Mouse (Mus musculus): ENCODE data around the gene Tex9. TPM values are rescaled to one million over a fixed set of nuclear protein-coding genes. Genes with fewer than 3 reads are reported as not detected.

Gene Tex9
- polyA plus RNA-seq, 1 experiment, result 14.1 TPM

DNA sequence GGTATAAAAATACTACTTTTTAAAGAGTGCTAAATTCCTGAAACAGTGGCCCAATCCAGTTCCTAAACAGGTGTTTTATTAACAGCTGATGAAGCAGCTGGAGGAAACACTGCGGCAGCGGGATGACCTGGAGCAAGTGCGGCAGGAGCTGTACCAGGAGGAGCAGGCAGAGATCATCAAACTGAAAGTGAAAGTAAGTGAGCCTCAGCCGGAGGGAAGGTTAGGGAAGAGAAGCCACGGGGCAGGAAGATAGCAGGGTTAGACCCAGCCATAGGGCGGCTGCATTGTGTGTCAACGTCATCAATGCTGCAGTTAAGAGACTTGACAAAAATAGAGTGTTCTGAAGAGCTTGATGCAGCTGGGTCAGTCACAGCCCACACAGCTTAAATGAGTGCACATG is 42.6 kb downstream of the Tex9 start:
- H3K4me3 ChIP-seq (ENCODE audit: insufficient read depth, low read length), result peak overlapping the region; percentile 7; the same call in 1 of the 2 replicates

GRCm38 (mm10) chr9:72448026-72448425 is 44.0 kb downstream of the Tex9 start:
- no peak overlapping the region for H3K27ac ChIP-seq (ENCODE audit: insufficient read depth, low read length)
- TF ChIP-seq POLR2A (IDR thresholded peaks at IDR 0.05; ENCODE audit: extremely low read depth, insufficient read depth, low read length) (no peak), CTCF (IDR thresholded peaks at IDR 0.05; ENCODE audit: extremely low read depth, insufficient read depth, low read length) (peak; percentile 57)
- no peak overlapping the region for H3K4me3 ChIP-seq (ENCODE audit: insufficient read depth, low read length)
- H3K4me1 ChIP-seq (ENCODE audit: control insufficient read depth, insufficient read depth, low read length), result no peaks in the 10 kb centered on the region; the same call in 1 of the 2 replicates

More for the DNA sequence above, 42.6 kb downstream of the Tex9 start:
- no peaks in the 10 kb centered on the region; the same call in 1 of the 2 replicates for H3K4me1 ChIP-seq (ENCODE audit: control insufficient read depth, insufficient read depth, low read length)
- TF ChIP-seq CTCF (IDR thresholded peaks at IDR 0.05; ENCODE audit: extremely low read depth, insufficient read depth, low read length) (no peak), POLR2A (IDR thresholded peaks at IDR 0.05; ENCODE audit: extremely low read depth, insufficient read depth, low read length) (no peak)
- no peak overlapping the region for H3K27ac ChIP-seq (ENCODE audit: insufficient read depth, low read length)

DNA sequence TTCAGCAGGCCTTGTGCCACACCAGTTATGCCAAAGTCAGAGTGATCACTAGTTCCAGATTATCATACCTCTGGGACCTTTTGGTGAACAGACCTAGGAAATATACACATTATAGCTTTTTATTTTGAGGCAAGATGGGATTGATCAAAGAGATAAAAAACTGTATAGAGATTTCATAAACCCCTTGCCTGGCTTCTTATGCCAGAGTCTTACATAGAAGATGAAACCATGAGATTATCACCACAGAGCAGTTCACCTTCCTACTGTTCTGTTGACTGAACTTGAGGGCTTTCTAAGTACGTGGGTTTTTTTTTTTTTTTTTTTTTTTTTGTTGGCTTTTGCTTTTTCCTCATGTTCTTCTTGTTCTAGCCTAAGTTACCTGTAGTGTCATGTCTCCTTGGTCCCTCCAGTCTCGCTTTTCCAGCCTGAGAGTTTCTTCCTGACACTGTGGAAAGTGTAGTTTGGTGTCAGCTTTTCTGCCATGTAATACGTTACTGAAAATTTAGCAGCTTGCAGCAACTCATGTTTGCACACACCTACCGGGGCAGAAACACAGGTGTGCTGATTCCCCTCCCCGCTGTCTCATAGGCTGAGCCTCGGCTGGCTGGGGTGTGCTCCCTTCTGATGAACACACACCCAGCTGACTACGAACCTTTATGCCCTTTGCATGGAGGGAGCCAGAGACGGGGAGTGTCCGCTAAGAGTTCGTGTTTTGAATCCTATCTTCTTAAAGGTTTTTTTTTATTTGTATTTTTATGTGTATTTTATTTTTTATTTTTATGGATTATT is 49.9 kb downstream of the Tex9 start:
- Histone ChIP-seq H3K4me3 (ENCODE audit: insufficient read depth, low read length) (no peak overlapping the region), H3K27ac (ENCODE audit: insufficient read depth, low read length) (no peak overlapping the region), H3K4me1 (ENCODE audit: control insufficient read depth, insufficient read depth, low read length) (no peaks in the 10 kb centered on the region)
- no peak for TF ChIP-seq CTCF (IDR thresholded peaks at IDR 0.05; ENCODE audit: extremely low read depth, insufficient read depth, low read length)
- no peak for TF ChIP-seq POLR2A (IDR thresholded peaks at IDR 0.05; ENCODE audit: extremely low read depth, insufficient read depth, low read length)

DNA sequence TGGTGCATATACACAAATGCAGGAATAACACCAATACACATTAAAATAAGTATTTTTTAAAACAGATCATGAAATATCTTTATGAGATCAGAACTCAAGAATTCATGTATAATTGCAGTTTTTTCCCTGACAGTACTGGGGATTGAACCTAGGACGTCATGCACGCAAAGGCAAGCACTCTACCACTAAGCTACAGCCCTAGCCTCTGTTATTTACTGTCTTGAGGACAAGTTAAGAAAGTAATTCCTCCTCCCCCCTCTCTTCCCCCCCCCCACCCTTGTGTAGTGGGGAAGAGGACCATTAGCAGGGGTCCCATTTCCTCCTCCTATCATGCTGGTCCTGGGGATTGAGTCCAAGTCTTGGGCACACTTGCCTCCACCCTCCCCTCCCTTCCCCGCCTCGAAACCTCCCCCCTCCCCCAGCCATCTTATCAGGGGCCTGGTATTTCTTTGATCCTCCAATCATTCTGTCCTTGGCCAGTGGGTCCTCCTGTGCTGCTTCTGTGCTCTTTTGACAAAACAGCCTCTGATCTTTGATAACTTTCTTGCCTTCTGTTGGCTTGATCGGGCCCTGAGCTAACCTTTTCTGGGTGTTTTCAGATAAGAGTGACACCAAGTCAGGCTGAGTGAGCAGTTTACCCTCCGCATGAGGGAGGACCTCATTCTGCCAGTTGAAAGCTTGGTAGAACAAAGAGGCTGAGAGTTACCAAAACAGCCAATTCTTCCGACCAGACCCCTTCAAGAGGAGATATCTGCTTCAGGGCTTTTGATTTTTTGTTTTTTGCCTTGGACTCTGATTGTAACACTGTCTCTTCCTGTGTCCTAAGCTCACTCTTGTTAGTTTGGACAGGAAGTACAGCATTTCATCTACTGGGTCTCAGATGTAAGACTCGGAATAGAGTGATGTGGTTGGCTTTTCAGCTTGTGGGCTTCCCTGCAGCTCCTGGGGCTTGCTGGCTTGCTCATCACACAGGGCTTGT is 50.8 kb downstream of the Tex9 start:
- Histone ChIP-seq H3K27ac (ENCODE audit: insufficient read depth, low read length) (no peak overlapping the region), H3K4me3 (ENCODE audit: insufficient read depth, low read length) (no peak overlapping the region), H3K4me1 (ENCODE audit: control insufficient read depth, insufficient read depth, low read length) (no peaks in the 10 kb centered on the region)
- TF ChIP-seq CTCF (IDR thresholded peaks at IDR 0.05; ENCODE audit: extremely low read depth, insufficient read depth, low read length) (no peak), POLR2A (IDR thresholded peaks at IDR 0.05; ENCODE audit: extremely low read depth, insufficient read depth, low read length) (no peak)

GRCm38 (mm10) chr9:72440358-72440757 is 51.7 kb downstream of the Tex9 start:
- Histone ChIP-seq H3K4me1 (ENCODE audit: control insufficient read depth, insufficient read depth, low read length) (no peaks in the 10 kb centered on the region), H3K27ac (ENCODE audit: insufficient read depth, low read length) (no peak overlapping the region), H3K4me3 (ENCODE audit: insufficient read depth, low read length) (no peak overlapping the region)
- TF ChIP-seq POLR2A (IDR thresholded peaks at IDR 0.05; ENCODE audit: extremely low read depth, insufficient read depth, low read length) (no peak), CTCF (IDR thresholded peaks at IDR 0.05; ENCODE audit: extremely low read depth, insufficient read depth, low read length) (no peak)

- TF ChIP-seq POLR2A (IDR thresholded peaks at IDR 0.05; ENCODE audit: extremely low read depth, insufficient read depth, low read length) (no peak), CTCF (IDR thresholded peaks at IDR 0.05; ENCODE audit: extremely low read depth, insufficient read depth, low read length) (no peak)
- no peak overlapping the region for H3K27ac ChIP-seq (ENCODE audit: insufficient read depth, low read length)
- peak overlapping the region; percentile 53 for H3K4me3 ChIP-seq (ENCODE audit: insufficient read depth, low read length)
- H3K4me1 ChIP-seq (ENCODE audit: control insufficient read depth, insufficient read depth, low read length), result no peaks in the 10 kb centered on the region
Measured at GRCm38 (mm10) chr9:72438749-72439148, 53.3 kb downstream of the Tex9 start.

DNA sequence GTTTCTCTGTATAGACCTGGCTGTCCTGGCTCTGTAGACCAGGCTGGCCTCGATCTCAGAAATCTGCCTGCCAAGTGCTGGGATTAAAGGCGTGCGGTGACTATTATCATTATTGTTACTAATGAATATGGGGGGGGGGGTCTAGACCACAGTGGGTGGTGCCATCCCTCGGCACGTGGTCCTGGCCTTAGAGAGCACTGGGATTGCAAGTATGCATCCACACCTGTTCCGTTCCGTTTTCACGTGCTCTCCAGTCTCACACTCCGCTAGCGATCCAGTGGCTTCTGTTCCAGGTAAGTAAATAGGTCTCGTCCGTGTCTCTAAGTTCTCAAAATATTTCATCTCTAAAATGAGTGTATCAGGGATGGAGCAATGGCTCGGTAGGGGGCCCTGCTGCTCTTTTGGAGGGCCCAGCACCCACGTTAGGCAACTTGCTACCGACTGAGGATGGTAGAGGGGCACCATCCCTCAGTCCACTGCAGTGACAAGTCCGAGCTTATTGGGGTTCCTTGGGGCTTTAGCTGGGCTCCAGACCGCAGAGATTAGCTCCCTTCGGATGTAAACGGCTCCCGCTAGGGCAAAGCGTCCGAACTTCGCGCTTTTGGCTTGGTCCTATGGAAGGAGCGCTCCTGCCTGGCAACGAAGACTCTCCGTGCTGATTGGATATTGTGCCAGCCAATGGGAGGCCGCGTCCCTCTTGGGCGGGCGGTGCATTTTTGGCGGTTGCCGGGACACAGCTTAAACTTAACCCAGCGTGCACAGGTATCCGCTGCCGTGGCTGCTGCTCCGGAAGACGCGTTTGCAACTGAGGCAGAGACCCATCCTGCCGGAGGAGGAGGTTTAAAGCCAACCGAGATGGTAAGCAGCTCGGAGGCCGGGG is 54.0 kb downstream of the Tex9 start, which contains the start of gene Mns1:
Mns1 (plus strand) TSS at position 190 of the 880 bp plus-strand sequence.
- peak within 1 kb of the TSS; percentile 53 for H3K4me3 ChIP-seq (ENCODE audit: insufficient read depth, low read length)
- H3K27ac ChIP-seq (ENCODE audit: insufficient read depth, low read length), result no peak within 1 kb of the TSS
- TF ChIP-seq POLR2A (IDR thresholded peaks at IDR 0.05; ENCODE audit: extremely low read depth, insufficient read depth, low read length) (no peak), CTCF (IDR thresholded peaks at IDR 0.05; ENCODE audit: extremely low read depth, insufficient read depth, low read length) (no peak)
- H3K4me1 ChIP-seq (ENCODE audit: control insufficient read depth, insufficient read depth, low read length), result no peaks in the 10 kb centered on the region

DNA sequence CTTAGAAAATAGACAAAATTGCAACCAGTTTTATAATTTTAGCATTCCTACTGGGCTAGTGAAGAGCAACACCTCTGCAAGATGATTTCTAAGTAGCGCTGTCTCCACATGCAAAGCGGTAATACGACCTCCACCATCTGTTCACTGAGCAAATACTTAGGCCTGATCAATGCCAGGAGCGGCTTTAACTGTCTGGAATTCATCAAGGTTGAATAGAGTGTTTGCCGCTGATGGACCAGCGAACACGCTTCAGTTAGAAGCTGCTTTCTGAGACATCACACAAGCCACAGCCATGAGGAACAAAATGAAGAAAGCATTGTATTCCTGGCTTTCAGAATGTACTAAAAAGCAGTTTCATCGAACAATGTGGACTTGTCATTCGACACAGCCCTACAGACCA is 57.1 kb downstream of the Tex9 start:
- no peak for TF ChIP-seq CTCF (IDR thresholded peaks at IDR 0.05; ENCODE audit: extremely low read depth, insufficient read depth, low read length)
- TF ChIP-seq POLR2A (IDR thresholded peaks at IDR 0.05; ENCODE audit: extremely low read depth, insufficient read depth, low read length), result no peak
- no peak overlapping the region for H3K27ac ChIP-seq (ENCODE audit: insufficient read depth, low read length)
- H3K4me3 ChIP-seq (ENCODE audit: insufficient read depth, low read length), result no peak overlapping the region
- no peaks in the 10 kb centered on the region for H3K4me1 ChIP-seq (ENCODE audit: control insufficient read depth, insufficient read depth, low read length)
